Comparison of ENCODE assay signal across 38 mouse cellular contexts in genomic region chr2:153747994-153748393, GRCm38 (mm10). TPM values are rescaled to one million over a fixed set of nuclear protein-coding genes. Genes with fewer than 3 reads are reported as not detected.
"Had no signal": no experiment of that assay in that cellular context is flagged by ENCODE, and none has a peak within 500 bp of the region (broad histone marks: within the 10 kb centered on the region; RNA-seq: fewer than 3 reads in every experiment).

No protein-coding gene starts in this region.

- H3K36me3 ChIP-seq: midbrain, embryonic 15.5 days had no signal

- H3K9ac ChIP-seq: limb, embryonic 12.5 days; limb, embryonic 13.5 days; limb, embryonic 15.5 days; liver, embryonic 12.5 days; liver, embryonic 13.5 days; liver, embryonic 14.5 days; liver, embryonic 15.5 days; liver, postnatal 0 days; lung, embryonic 14.5 days; lung, embryonic 15.5 days; midbrain, embryonic 12.5 days; midbrain, embryonic 13.5 days; midbrain, embryonic 15.5 days; neural tube, embryonic 12.5 days had no signal

- H3K27ac ChIP-seq: limb, embryonic 10.5 days; limb, embryonic 12.5 days; limb, embryonic 13.5 days; limb, embryonic 15.5 days; liver, embryonic 12.5 days; liver, embryonic 13.5 days; liver, embryonic 14.5 days; liver, embryonic 15.5 days; lung, embryonic 15.5 days; midbrain, embryonic 10.5 days; midbrain, embryonic 12.5 days; midbrain, embryonic 13.5 days; midbrain, embryonic 15.5 days; neural tube, embryonic 12.5 days had no signal

- H3K9me3 ChIP-seq: limb, embryonic 10.5 days; limb, embryonic 12.5 days; limb, embryonic 13.5 days; limb, embryonic 15.5 days; liver, embryonic 12.5 days; liver, embryonic 13.5 days; liver, embryonic 15.5 days; lung, embryonic 15.5 days; megakaryocyte, embryonic 14.5 days; midbrain, embryonic 10.5 days; midbrain, embryonic 12.5 days; midbrain, embryonic 13.5 days; midbrain, embryonic 15.5 days; neural tube, embryonic 12.5 days had no signal

- ATAC-seq: liver, embryonic 12.5 days; liver, postnatal 0 days; lung, postnatal 0 days; midbrain, embryonic 13.5 days; midbrain, embryonic 15.5 days; midbrain, embryonic 16.5 days had no signal

- H3K27me3 ChIP-seq: limb, embryonic 12.5 days; limb, embryonic 13.5 days; limb, embryonic 15.5 days; liver, embryonic 12.5 days; liver, embryonic 13.5 days; liver, embryonic 15.5 days; lung, embryonic 15.5 days; megakaryocyte, embryonic 14.5 days; midbrain, embryonic 12.5 days; midbrain, embryonic 13.5 days; midbrain, embryonic 15.5 days; neural tube, embryonic 12.5 days had no signal

- H3K4me3 ChIP-seq: limb, embryonic 10.5 days; limb, embryonic 12.5 days; limb, embryonic 13.5 days; limb, embryonic 15.5 days; liver, embryonic 12.5 days; liver, embryonic 13.5 days; liver, embryonic 15.5 days; lung, embryonic 15.5 days; midbrain, embryonic 10.5 days; midbrain, embryonic 12.5 days; midbrain, embryonic 13.5 days; midbrain, embryonic 15.5 days; myocyte; neural tube, embryonic 12.5 days had no signal

- DNase-seq: left cerebral cortex, postnatal 4 days; liver; liver, embryonic 13.5 days; liver, postnatal 0 days; lung, adult 18-20 months; lung, adult 2 months; lung, embryonic 14.5 days; lung, postnatal 10 days; lung, postnatal 14 days; lung, postnatal 36 days; lung, postnatal 4 days; midbrain, embryonic 14.5 days had no signal

- H3K4me2 ChIP-seq: limb, embryonic 12.5 days; limb, embryonic 13.5 days; limb, embryonic 15.5 days; liver, embryonic 11.5 days; liver, embryonic 12.5 days; liver, embryonic 13.5 days; liver, embryonic 15.5 days; lung, embryonic 14.5 days; lung, embryonic 15.5 days; midbrain, embryonic 11.5 days; midbrain, embryonic 12.5 days; midbrain, embryonic 13.5 days; midbrain, embryonic 15.5 days; neural tube, embryonic 12.5 days had no signal

RNA-seq across cellular contexts. Expression of gene Efcab8, which starts 31.7 kb away (rescaled TPM):
- polyA plus RNA-seq: limb, embryonic 11.5 days; limb, embryonic 15.5 days; liver, adult 2 months; liver, embryonic 13.5 days; liver, embryonic 16.5 days; lung, embryonic 14.5 days; lung, embryonic 15.5 days; lung, embryonic 16.5 days; lung, postnatal 0 days; macrophage; midbrain, embryonic 10.5 days; midbrain, embryonic 11.5 days; midbrain, embryonic 12.5 days; midbrain, embryonic 13.5 days; midbrain, embryonic 14.5 days; midbrain, embryonic 16.5 days; midbrain, postnatal 0 days; neural tube, embryonic 11.5 days; neural tube, embryonic 12.5 days had no signal

RNA-seq across cellular contexts. Expression of gene Dnmt3c, which starts 51.5 kb away (rescaled TPM):
- polyA plus RNA-seq: limb, embryonic 10.5 days; limb, embryonic 11.5 days; limb, embryonic 12.5 days; limb, embryonic 13.5 days; liver, adult 2 months; lung, embryonic 15.5 days; midbrain, embryonic 11.5 days; midbrain, embryonic 12.5 days; midbrain, embryonic 15.5 days; midbrain, embryonic 16.5 days; midbrain, postnatal 0 days; myocyte; neural tube, embryonic 11.5 days had no signal
